Mouse (Mus musculus) intestine, embryonic 16.5 days (tissue): ENCODE data around the gene Krtap9-1. TPM values are rescaled to one million over a fixed set of nuclear protein-coding genes. Genes with fewer than 3 reads are reported as not detected.

Source experiments
- ATAC-seq: fragments of 200-750 bp; cut with Nextera tagmentation; 2 replicates; pipeline ENCODE4 v1.8.0; 2017; ENCODE audit warnings: moderate TSS enrichment, moderate library complexity
- H3K27ac ChIP-seq: fragments of 300-500 bp; sonication (generic); 2 replicates; pipeline ENCODE4 v1.5.1; 2014; ENCODE audit warnings: mild to moderate bottlenecking, low read length
- H3K27me3 ChIP-seq: fragments of 300-500 bp; sonication (generic); replicated peaks from 2 replicates; pipeline ENCODE4 v1.6.1; 2014; ENCODE audit warnings: low read length, control low read depth, mixed read lengths; ENCODE audit not compliant: control insufficient read depth, insufficient read depth
- H3K36me3 ChIP-seq: fragments of 300-500 bp; sonication (generic); 2 replicates; pipeline ENCODE4 v1.6.1; 2014; ENCODE audit warnings: low read length, control low read depth; ENCODE audit not compliant: control insufficient read depth, insufficient read depth
- H3K4me1 ChIP-seq: fragments of 300-500 bp; sonication (generic); 2 replicates; pipeline ENCODE4 v1.6.1; 2014; ENCODE audit warnings: low read length, control low read depth, mixed read lengths; ENCODE audit not compliant: control insufficient read depth, insufficient read depth
- H3K4me2 ChIP-seq: fragments of 300-500 bp; sonication (generic); 2 replicates; pipeline ENCODE4 v1.6.1; 2014; ENCODE audit warnings: low read depth, low read length, control low read depth
- H3K4me3 ChIP-seq: fragments of 300-500 bp; sonication (generic); 2 replicates; pipeline ENCODE4 v1.5.1; 2014; ENCODE audit warnings: mild to moderate bottlenecking, low read length
- H3K9ac ChIP-seq: fragments of 300-500 bp; sonication (generic); 2 replicates; pipeline ENCODE4 v1.6.1; 2014; ENCODE audit warnings: low read depth, low read length
- H3K9me3 ChIP-seq: fragments of 300-500 bp; sonication (generic); 2 replicates; pipeline ENCODE4 v1.6.1; 2016; ENCODE audit warnings: low read length, control low read depth; ENCODE audit not compliant: control insufficient read depth
- WGBS: fragments of 180-500 bp; shearing (Covaris S2); extraction: QIAGEN DNeasy Blood & Tissue Kit; methylation state at CpG from one replicate; pipeline ENCODE4 v1.1.7; 2014; 5-methylcytosine and 5-hydroxymethylcytosine counted together
- polyA plus RNA-seq: library from polyadenylated mRNA; unstranded; fragments of >200 nt; fragmentation: Nextera tagmentation; extraction: Ambion mirVana; gene quantifications from 2 replicates; pipeline ENCODE4 v1.2.1, GENCODE M21; 2015

Gene Krtap9-1
- polyA plus RNA-seq, 1 experiment from 2014 or later, result not detected

DNA sequence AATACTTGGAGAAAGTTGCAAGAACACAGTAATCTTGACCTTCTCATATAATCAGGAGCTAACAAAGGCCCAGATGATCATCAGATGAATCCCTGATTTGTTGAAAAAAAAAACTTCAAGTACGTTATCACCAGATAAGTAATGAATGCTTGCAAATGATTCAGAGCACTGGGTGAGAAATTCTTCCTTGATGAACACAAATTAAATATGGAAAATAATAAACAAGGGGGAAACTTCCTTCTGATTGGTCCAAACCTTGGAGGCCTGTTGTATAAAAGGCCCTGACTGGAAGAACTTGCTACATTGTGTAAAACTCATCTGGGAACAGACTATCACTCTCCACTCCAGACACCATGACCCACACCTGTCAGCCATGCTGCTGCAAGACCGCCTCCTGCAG is 34.4 kb downstream of the Krtap9-1 start, which contains the start of gene Krtap31-1:
Gene Krtap31-1, plus strand, starts transcription at position 301 of the 400 bp plus-strand sequence.
- no peak within 1 kb of the TSS for H3K4me2 ChIP-seq
- H3K4me1 ChIP-seq, result no peaks in the 10 kb centered on the region
- H3K4me3 ChIP-seq, result no peak within 1 kb of the TSS
- H3K27me3 ChIP-seq, result no peaks in the 10 kb centered on the region
- H3K36me3 ChIP-seq, result no peaks in the 10 kb centered on the region
- WGBS, result 79% methylated on average over 2 of the region's 2 CpGs
- H3K27ac ChIP-seq, result no peak within 1 kb of the TSS
- H3K9ac ChIP-seq, result no peak within 1 kb of the TSS
- ATAC-seq, result no peak
- H3K9me3 ChIP-seq, result no peaks in the 10 kb centered on the region

DNA sequence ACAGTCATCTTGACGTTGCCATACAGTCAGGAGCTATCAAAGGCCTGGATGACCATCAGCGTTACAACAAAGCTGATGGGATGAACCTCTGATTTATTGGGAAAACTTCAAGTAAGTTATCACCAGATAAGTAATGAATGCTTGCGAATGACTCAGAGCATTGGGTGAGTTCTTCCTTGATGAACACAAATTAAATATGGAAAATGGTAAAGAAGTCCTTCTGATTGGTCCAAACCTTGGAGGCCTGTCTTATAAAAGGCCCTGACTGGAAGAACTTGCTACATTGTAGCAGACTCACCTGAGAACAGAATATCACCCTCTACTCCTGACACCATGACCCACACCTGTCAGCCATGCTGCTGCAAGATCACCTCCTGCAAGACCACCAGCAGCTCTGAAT is 41.3 kb downstream of the Krtap9-1 start, which contains the start of gene Gm11565:
Gene Gm11565, plus strand, starts transcription at position 301 of the 400 bp plus-strand sequence.
- H3K4me2 ChIP-seq, result no peak within 1 kb of the TSS
- no peaks in the 10 kb centered on the region for H3K36me3 ChIP-seq
- H3K9me3 ChIP-seq, result no peaks in the 10 kb centered on the region
- no peak within 1 kb of the TSS for H3K4me3 ChIP-seq
- no peaks in the 10 kb centered on the region for H3K4me1 ChIP-seq
- no peaks in the 10 kb centered on the region for H3K27me3 ChIP-seq
- 81% methylated on average over 3 of the region's 3 CpGs for WGBS
- ATAC-seq, result no peak
- no peak within 1 kb of the TSS for H3K27ac ChIP-seq
- no peak within 1 kb of the TSS for H3K9ac ChIP-seq

Other genes with a start within 250 kb of the Krtap9-1 start
- gene Krtap4-1, start 245.2 kb upstream of the Krtap9-1 start, polyA plus RNA-seq, result not detected in 2 replicates
- not detected in 2 replicates for gene Krtap4-2, start 238.3 kb upstream of the Krtap9-1 start, polyA plus RNA-seq
- not detected in 2 replicates for gene Krtap4-7, start 229.3 kb upstream of the Krtap9-1 start, polyA plus RNA-seq
- not detected in 2 replicates for gene Gm11555, start 223.2 kb upstream of the Krtap9-1 start, polyA plus RNA-seq
- gene Gm11563, start 214.4 kb upstream of the Krtap9-1 start, polyA plus RNA-seq, result not detected in 2 replicates
- gene Krtap4-6, start 207.4 kb upstream of the Krtap9-1 start, polyA plus RNA-seq, result not detected in 2 replicates
- not detected in 2 replicates for gene Gm14190, start 182.6 kb upstream of the Krtap9-1 start, polyA plus RNA-seq
- gene Gm14180, start 139.1 kb upstream of the Krtap9-1 start, polyA plus RNA-seq, result not detected in 2 replicates
- not detected in 2 replicates for gene Gm11595, start 100.5 kb upstream of the Krtap9-1 start, polyA plus RNA-seq
- gene Krtap4-8, start 92.7 kb upstream of the Krtap9-1 start, polyA plus RNA-seq, result not detected in 2 replicates
- gene Krtap4-9, start 88.2 kb upstream of the Krtap9-1 start, polyA plus RNA-seq, result not detected in 2 replicates
- gene Gm11596, start 79.9 kb upstream of the Krtap9-1 start, polyA plus RNA-seq, result not detected in 2 replicates
- not detected in 2 replicates for gene Gm11569, start 74.5 kb upstream of the Krtap9-1 start, polyA plus RNA-seq
- gene Gm11554, start 68.9 kb upstream of the Krtap9-1 start, polyA plus RNA-seq, result not detected in 2 replicates
- not detected in 2 replicates for gene Krtap4-13, start 63.5 kb upstream of the Krtap9-1 start, polyA plus RNA-seq
- not detected in 2 replicates for gene Gm11564, start 57.7 kb upstream of the Krtap9-1 start, polyA plus RNA-seq
- gene 2300003K06Rik, start 35.3 kb upstream of the Krtap9-1 start, polyA plus RNA-seq, result not detected in 2 replicates
- not detected in 2 replicates for gene Krtap4-16, start 21.8 kb upstream of the Krtap9-1 start, polyA plus RNA-seq
- gene Gm11568, start 15.5 kb upstream of the Krtap9-1 start, polyA plus RNA-seq, result not detected in 2 replicates
- not detected in 2 replicates for gene Gm11559, start 8.9 kb upstream of the Krtap9-1 start, polyA plus RNA-seq
- gene Gm11567, start 5.8 kb downstream of the Krtap9-1 start, polyA plus RNA-seq, result not detected in 2 replicates
- gene Krtap31-1, start 34.5 kb downstream of the Krtap9-1 start, polyA plus RNA-seq, result not detected in 2 replicates
- gene Gm11565, start 41.4 kb downstream of the Krtap9-1 start, polyA plus RNA-seq, result not detected in 2 replicates
- not detected in 2 replicates for gene Krtap31-2, start 62.9 kb downstream of the Krtap9-1 start, polyA plus RNA-seq
- gene Krtap9-5, start 75.1 kb downstream of the Krtap9-1 start, polyA plus RNA-seq, result not detected in 2 replicates
- gene Krtap29-1, start 105.7 kb downstream of the Krtap9-1 start, polyA plus RNA-seq, result not detected in 2 replicates
- not detected in 2 replicates for gene Krtap16-1, start 113.2 kb downstream of the Krtap9-1 start, polyA plus RNA-seq
- gene Krtap17-1, start 120.6 kb downstream of the Krtap9-1 start, polyA plus RNA-seq, result not detected in 2 replicates
- gene Krt33a, start 142.8 kb downstream of the Krtap9-1 start, polyA plus RNA-seq, result not detected in 2 replicates
- not detected in 2 replicates for gene Krt33b, start 156.5 kb downstream of the Krtap9-1 start, polyA plus RNA-seq
- not detected in 2 replicates for gene Krt34, start 168.2 kb downstream of the Krtap9-1 start, polyA plus RNA-seq
- not detected in 2 replicates for gene Krt31, start 177.2 kb downstream of the Krtap9-1 start, polyA plus RNA-seq
- not detected in 2 replicates for gene Krt32, start 214.8 kb downstream of the Krtap9-1 start, polyA plus RNA-seq
- gene Krt35, start 222.9 kb downstream of the Krtap9-1 start, polyA plus RNA-seq, result 0.07 and 0.12 TPM in 2 replicates
- gene Krt36, start 232.2 kb downstream of the Krtap9-1 start, polyA plus RNA-seq, result 0.10 TPM in 1 of 2 replicates, not detected in the other
- gene Krt13, start 248.2 kb downstream of the Krtap9-1 start, polyA plus RNA-seq, result 0.29 TPM in 1 of 2 replicates, not detected in the other